Mouse (Mus musculus) gastrocnemius, postnatal 36 days (tissue): ENCODE measurements at regions not wholly inside any gene's neighbourhood (a gene's known extent, or its start where the extent isn't known, plus 50 kb on each side); places are given as distances from the start of the nearest gene placed in this dataset.

Experiments
- DNase-seq, 2 experiments: peaks; one replicate each; pipeline ENCODE4 v3.0.0; 2022
- intact Hi-C: fragments of 180-260 bp; cut with DNase I; formaldehyde crosslinking; loops from one replicate; pipeline ENCODE4 v1.15.1; 2025

DNA sequence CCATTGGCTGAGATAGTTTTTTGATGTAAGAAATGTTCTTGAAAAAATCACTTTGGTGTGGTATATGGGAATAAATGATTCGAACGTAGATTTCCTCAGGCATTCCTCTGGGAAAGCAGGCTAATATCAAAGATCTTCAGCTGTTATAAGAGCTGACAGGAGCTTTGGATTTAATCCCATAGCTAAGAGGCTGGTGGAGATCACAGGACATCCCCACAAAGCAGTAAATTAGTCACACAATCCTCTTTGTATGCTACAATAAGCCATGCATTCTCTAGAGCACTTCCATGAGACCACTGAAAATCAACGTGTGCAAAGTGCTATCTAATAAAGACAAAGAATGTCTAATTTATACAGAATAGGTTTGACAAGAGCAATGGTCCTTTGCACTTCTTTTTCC lies 643.9 kb upstream of the Impad1 start:
- DNase-seq = no peak
- intact Hi-C loops = no loop called here
